Mouse (Mus musculus): ENCODE data around the gene Parn. TPM values are rescaled to one million over a fixed set of nuclear protein-coding genes. Genes with fewer than 3 reads are reported as not detected.

Gene Parn
- polyA plus RNA-seq, 1 experiment from 2014 or later: 38.7 TPM

DNA sequence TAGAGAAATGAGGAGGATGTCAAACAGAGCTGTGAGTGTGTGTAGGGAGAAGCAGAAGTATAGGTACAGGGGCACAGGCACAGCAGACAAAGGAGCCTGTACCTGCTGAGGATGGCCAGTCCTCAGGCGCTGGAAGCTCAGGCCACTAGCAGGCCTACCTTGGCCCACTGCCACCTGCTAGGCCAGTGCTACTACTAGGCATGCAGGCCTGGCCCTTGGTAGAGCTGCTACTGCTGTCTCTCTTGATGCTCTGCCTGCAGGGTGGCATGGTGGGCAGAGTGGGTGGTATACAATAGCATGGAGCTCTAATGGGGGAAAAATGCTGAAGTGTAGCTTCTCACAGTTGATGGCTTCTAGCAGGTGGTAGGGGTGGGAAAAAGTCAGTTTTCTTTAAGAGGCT lies 88.0 kb downstream of the Parn start:
- Histone ChIP-seq H3K27me3 (ENCODE audit: control insufficient read depth, insufficient read depth, low read length) (no peaks in the 10 kb centered on the region), H3K4me1 (ENCODE audit: control insufficient read depth, insufficient read depth, low read length) (no peaks in the 10 kb centered on the region), H3K27ac (ENCODE audit: low read length) (no peak overlapping the region), H3K4me3 (replicated peaks; ENCODE audit: low read length) (no peak overlapping the region), H3K9me3 (replicated peaks; ENCODE audit: control insufficient read depth, low read length) (no peaks in the 10 kb centered on the region), H3K9ac (ENCODE audit: low read length) (no peak overlapping the region), H3K4me2 (ENCODE audit: low read depth, low read length) (no peak overlapping the region), H3K36me3 (ENCODE audit: control insufficient read depth, insufficient read depth, low read length) (no peaks in the 10 kb centered on the region)
- WGBS: 72% methylated on average over 1 of the region's 1 CpGs
- ATAC-seq (ENCODE audit: insufficient read depth, low FRiP score): no peak

DNA sequence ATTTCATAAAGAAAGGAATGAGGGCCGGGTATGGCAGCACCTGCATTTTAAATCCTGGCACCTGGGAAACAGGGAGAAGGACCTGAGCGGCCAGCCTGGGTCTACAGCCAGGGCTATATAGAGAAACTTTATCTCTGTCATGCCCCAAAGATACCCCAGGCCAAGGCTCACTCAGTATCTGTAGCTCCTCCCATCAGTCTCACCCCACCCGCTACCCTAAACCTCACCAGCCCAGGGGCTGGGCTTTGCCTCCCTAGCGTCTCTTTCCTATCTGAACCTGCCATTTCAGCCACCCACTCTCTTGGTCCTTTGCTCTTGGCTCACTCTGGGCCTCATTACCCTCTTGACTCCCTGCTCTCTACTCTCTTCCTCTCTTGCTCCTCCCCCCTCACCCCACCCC lies 92.7 kb downstream of the Parn start:
- ATAC-seq (ENCODE audit: insufficient read depth, low FRiP score): no peak
- WGBS: 72% methylated on average over 4 of the region's 4 CpGs
- no peak overlapping the region for H3K4me3 ChIP-seq (replicated peaks; ENCODE audit: low read length)
- H3K27ac ChIP-seq (ENCODE audit: low read length): no peak overlapping the region
- no peaks in the 10 kb centered on the region for H3K9me3 ChIP-seq (replicated peaks; ENCODE audit: control insufficient read depth, low read length)
- no peak overlapping the region for H3K4me2 ChIP-seq (ENCODE audit: low read depth, low read length)
- H3K36me3 ChIP-seq (ENCODE audit: control insufficient read depth, insufficient read depth, low read length): no peaks in the 10 kb centered on the region
- no peak overlapping the region for H3K9ac ChIP-seq (ENCODE audit: low read length)
- H3K27me3 ChIP-seq (ENCODE audit: control insufficient read depth, insufficient read depth, low read length): no peaks in the 10 kb centered on the region
- no peaks in the 10 kb centered on the region for H3K4me1 ChIP-seq (ENCODE audit: control insufficient read depth, insufficient read depth, low read length)

DNA sequence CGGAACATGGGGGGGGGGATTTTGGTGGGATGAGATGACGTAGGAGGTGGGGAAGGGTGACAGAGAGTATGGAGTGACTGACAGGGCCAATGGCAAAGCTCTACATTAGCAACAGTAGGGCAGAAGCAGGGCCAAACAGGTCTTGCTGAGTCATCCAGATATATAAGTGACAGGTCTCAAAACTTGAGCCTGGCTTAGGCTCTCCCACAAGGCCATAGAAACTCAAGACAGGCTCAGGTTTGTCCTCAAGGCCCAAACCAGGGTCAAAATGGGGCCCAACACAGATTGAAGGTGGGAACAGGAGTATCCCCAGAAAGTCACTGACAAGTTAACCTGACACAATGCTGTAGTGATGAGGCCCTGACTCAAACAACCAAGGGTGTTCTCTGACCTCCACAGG lies 99.7 kb downstream of the Parn start:
- Histone ChIP-seq H3K9ac (ENCODE audit: low read length) (no peak overlapping the region), H3K4me1 (ENCODE audit: control insufficient read depth, insufficient read depth, low read length) (no peaks in the 10 kb centered on the region), H3K27me3 (ENCODE audit: control insufficient read depth, insufficient read depth, low read length) (no peaks in the 10 kb centered on the region), H3K36me3 (ENCODE audit: control insufficient read depth, insufficient read depth, low read length) (no peaks in the 10 kb centered on the region), H3K4me2 (ENCODE audit: low read depth, low read length) (no peak overlapping the region), H3K9me3 (replicated peaks; ENCODE audit: control insufficient read depth, low read length) (no peaks in the 10 kb centered on the region), H3K4me3 (replicated peaks; ENCODE audit: low read length) (no peak overlapping the region), H3K27ac (ENCODE audit: low read length) (no peak overlapping the region)
- 90% methylated on average over 2 of the region's 2 CpGs for WGBS
- no peak for ATAC-seq (ENCODE audit: insufficient read depth, low FRiP score)

GRCm38 (mm10) chr16:13567614-13568013 lies 100.4 kb downstream of the Parn start:
- ATAC-seq (ENCODE audit: insufficient read depth, low FRiP score): no peak
- no peak overlapping the region for H3K27ac ChIP-seq (ENCODE audit: low read length)
- no peaks in the 10 kb centered on the region for H3K27me3 ChIP-seq (ENCODE audit: control insufficient read depth, insufficient read depth, low read length)
- H3K4me3 ChIP-seq (replicated peaks; ENCODE audit: low read length): no peak overlapping the region
- no peaks in the 10 kb centered on the region for H3K4me1 ChIP-seq (ENCODE audit: control insufficient read depth, insufficient read depth, low read length)
- 77% methylated on average over 1 of the region's 1 CpGs for WGBS
- H3K4me2 ChIP-seq (ENCODE audit: low read depth, low read length): no peak overlapping the region
- no peak overlapping the region for H3K9ac ChIP-seq (ENCODE audit: low read length)
- H3K36me3 ChIP-seq (ENCODE audit: control insufficient read depth, insufficient read depth, low read length): no peaks in the 10 kb centered on the region
- H3K9me3 ChIP-seq (replicated peaks; ENCODE audit: control insufficient read depth, low read length): no peaks in the 10 kb centered on the region

- Histone ChIP-seq H3K4me2 (ENCODE audit: low read depth, low read length) (no peak overlapping the region), H3K27ac (ENCODE audit: low read length) (no peak overlapping the region), H3K9me3 (replicated peaks; ENCODE audit: control insufficient read depth, low read length) (no peaks in the 10 kb centered on the region), H3K9ac (ENCODE audit: low read length) (no peak overlapping the region), H3K4me3 (replicated peaks; ENCODE audit: low read length) (no peak overlapping the region), H3K4me1 (ENCODE audit: control insufficient read depth, insufficient read depth, low read length) (no peaks in the 10 kb centered on the region), H3K27me3 (ENCODE audit: control insufficient read depth, insufficient read depth, low read length) (no peaks in the 10 kb centered on the region), H3K36me3 (ENCODE audit: control insufficient read depth, insufficient read depth, low read length) (no peaks in the 10 kb centered on the region)
- WGBS: 73% methylated on average over 6 of the region's 6 CpGs
- ATAC-seq (ENCODE audit: insufficient read depth, low FRiP score): no peak
Measured at GRCm38 (mm10) chr16:13566351-13566750, 101.6 kb downstream of the Parn start.

DNA sequence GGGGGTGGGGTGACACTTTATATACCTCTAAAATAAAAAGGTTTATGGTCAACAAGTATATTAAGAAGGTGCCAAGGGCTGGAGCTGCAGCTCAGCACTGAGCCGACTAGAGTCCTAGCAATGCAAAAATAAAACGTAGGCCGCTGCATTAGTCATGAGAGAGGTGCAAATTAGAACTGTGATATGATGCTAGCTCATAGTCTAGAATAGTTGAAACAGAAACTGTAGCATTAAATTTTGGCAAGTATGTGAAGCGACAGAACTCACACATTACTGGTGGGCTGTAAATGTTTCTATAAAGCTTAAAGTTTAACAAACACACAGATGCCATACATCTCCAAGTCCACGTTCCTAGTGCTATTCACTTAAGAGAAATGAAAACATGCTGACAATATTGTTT lies 102.7 kb downstream of the Parn start:
- Histone ChIP-seq H3K27me3 (ENCODE audit: control insufficient read depth, insufficient read depth, low read length) (no peaks in the 10 kb centered on the region), H3K27ac (ENCODE audit: low read length) (no peak overlapping the region), H3K9me3 (replicated peaks; ENCODE audit: control insufficient read depth, low read length) (no peaks in the 10 kb centered on the region), H3K4me3 (replicated peaks; ENCODE audit: low read length) (no peak overlapping the region), H3K4me1 (ENCODE audit: control insufficient read depth, insufficient read depth, low read length) (no peaks in the 10 kb centered on the region), H3K9ac (ENCODE audit: low read length) (no peak overlapping the region), H3K36me3 (ENCODE audit: control insufficient read depth, insufficient read depth, low read length) (no peaks in the 10 kb centered on the region), H3K4me2 (ENCODE audit: low read depth, low read length) (no peak overlapping the region)
- 73% methylated on average over 5 of the region's 5 CpGs for WGBS
- ATAC-seq (ENCODE audit: insufficient read depth, low FRiP score): no peak

DNA sequence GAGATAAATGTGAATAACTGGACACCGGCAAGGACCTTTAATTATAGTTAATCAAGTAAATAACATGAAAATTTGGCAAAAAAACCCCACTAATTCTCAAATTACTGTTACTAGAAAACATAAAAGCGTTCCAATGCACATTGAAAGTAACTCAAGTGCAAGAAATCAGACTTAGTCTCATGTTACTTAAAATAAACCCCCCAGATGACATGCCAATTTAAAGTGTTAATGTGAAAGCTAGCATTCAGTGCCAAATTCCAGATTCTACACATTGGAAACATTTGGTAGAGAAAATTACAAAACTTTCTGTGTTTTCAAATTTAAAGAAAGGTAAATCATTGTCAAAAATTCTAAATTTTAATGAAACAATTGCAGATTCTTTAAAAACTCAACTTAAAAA lies 110.2 kb downstream of the Parn start:
- no peak for ATAC-seq (ENCODE audit: insufficient read depth, low FRiP score)
- Histone ChIP-seq H3K27ac (ENCODE audit: low read length) (no peak overlapping the region), H3K36me3 (ENCODE audit: control insufficient read depth, insufficient read depth, low read length) (peaks cover 7% of the 10 kb centered on the region; the same call in 1 of the 2 replicates), H3K4me3 (replicated peaks; ENCODE audit: low read length) (no peak overlapping the region), H3K9ac (ENCODE audit: low read length) (no peak overlapping the region), H3K9me3 (replicated peaks; ENCODE audit: control insufficient read depth, low read length) (no peaks in the 10 kb centered on the region), H3K4me2 (ENCODE audit: low read depth, low read length) (no peak overlapping the region), H3K4me1 (ENCODE audit: control insufficient read depth, insufficient read depth, low read length) (no peaks in the 10 kb centered on the region), H3K27me3 (ENCODE audit: control insufficient read depth, insufficient read depth, low read length) (no peaks in the 10 kb centered on the region)
- 84% methylated on average over 2 of the region's 2 CpGs for WGBS

DNA sequence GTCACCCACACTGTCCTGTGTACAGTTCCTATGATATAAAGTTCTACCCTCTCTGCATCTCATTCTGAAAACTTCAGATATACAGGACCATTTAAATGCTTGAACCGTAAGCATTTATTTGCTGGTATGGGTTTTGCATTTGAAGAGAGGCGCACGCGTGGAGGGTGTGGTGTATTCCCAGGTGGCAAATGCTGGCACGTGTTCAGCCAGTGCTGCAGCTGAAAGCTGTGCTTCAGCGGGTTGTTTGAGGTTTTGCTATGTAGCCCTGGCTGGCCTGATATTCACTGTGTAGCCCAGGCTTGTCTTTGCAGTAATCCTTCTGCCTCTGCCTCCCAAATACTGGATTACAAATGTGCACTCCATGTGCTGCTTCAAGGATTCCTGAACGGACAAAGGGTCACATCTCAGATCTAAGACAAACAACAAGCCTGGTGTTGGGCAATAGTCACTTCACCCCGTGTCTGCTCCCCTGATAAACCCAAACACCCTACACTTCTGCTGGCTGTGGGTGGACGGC lies 111.0 kb downstream of the Parn start:
- no peak for ATAC-seq (ENCODE audit: insufficient read depth, low FRiP score)
- Histone ChIP-seq H3K9me3 (replicated peaks; ENCODE audit: control insufficient read depth, low read length) (no peaks in the 10 kb centered on the region), H3K4me3 (replicated peaks; ENCODE audit: low read length) (no peak overlapping the region), H3K4me2 (ENCODE audit: low read depth, low read length) (no peak overlapping the region), H3K9ac (ENCODE audit: low read length) (no peak overlapping the region), H3K36me3 (ENCODE audit: control insufficient read depth, insufficient read depth, low read length) (peaks cover 7% of the 10 kb centered on the region; the same call in 1 of the 2 replicates), H3K27ac (ENCODE audit: low read length) (no peak overlapping the region), H3K27me3 (ENCODE audit: control insufficient read depth, insufficient read depth, low read length) (no peaks in the 10 kb centered on the region), H3K4me1 (ENCODE audit: control insufficient read depth, insufficient read depth, low read length) (no peaks in the 10 kb centered on the region)
- 77% methylated on average over 9 of the region's 9 CpGs for WGBS

DNA sequence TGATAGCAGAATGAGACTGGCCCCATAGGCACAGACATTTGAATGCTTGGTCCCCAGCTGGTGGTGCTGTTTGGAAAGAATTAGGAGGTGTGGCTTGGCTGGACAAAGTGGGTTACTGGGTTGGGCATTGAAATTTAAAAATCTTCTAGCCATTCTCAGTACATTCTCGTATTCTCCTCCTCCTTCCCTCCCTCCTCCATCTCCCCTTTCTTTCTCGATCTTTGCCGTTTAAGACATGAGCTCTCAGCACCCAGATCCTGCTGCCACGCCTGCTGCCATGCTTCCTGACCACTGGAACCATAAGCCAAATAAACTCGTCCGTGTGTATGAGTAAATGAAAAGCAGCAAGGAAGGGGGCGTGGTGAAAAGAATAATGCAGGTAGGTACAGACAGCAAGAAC lies 111.5 kb downstream of the Parn start:
- H3K27ac ChIP-seq (ENCODE audit: low read length): no peak overlapping the region
- peaks cover 7% of the 10 kb centered on the region; the same call in 1 of the 2 replicates for H3K36me3 ChIP-seq (ENCODE audit: control insufficient read depth, insufficient read depth, low read length)
- H3K4me2 ChIP-seq (ENCODE audit: low read depth, low read length): no peak overlapping the region
- no peak overlapping the region for H3K9ac ChIP-seq (ENCODE audit: low read length)
- no peaks in the 10 kb centered on the region for H3K4me1 ChIP-seq (ENCODE audit: control insufficient read depth, insufficient read depth, low read length)
- WGBS: 90% methylated on average over 7 of the region's 7 CpGs
- H3K4me3 ChIP-seq (replicated peaks; ENCODE audit: low read length): no peak overlapping the region
- ATAC-seq (ENCODE audit: insufficient read depth, low FRiP score): no peak
- no peaks in the 10 kb centered on the region for H3K9me3 ChIP-seq (replicated peaks; ENCODE audit: control insufficient read depth, low read length)
- no peaks in the 10 kb centered on the region for H3K27me3 ChIP-seq (ENCODE audit: control insufficient read depth, insufficient read depth, low read length)

DNA sequence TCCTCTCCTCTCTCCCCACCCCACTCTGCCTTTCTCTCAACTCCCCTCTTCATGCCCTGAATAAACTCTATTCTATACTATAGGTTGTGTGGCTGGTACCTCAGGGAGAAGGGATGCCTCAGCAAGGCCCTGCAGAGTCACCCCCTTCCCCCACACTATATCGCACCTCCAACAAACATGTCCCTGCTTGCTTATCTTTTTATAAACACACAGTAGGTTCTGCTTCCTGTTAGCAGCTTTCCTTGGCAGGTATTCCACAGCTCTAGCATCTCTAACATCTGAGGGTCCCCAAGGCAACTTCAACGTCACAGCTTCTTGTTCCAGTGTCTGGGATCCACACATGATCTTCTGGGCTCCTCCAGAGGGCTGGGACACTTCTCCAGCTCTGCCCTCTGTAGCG lies 117.3 kb downstream of the Parn start:
- no peak for ATAC-seq (ENCODE audit: insufficient read depth, low FRiP score)
- no peak overlapping the region for H3K4me3 ChIP-seq (replicated peaks; ENCODE audit: low read length)
- H3K4me1 ChIP-seq (ENCODE audit: control insufficient read depth, insufficient read depth, low read length): no peaks in the 10 kb centered on the region
- no peak overlapping the region for H3K27ac ChIP-seq (ENCODE audit: low read length)
- H3K9me3 ChIP-seq (replicated peaks; ENCODE audit: control insufficient read depth, low read length): peaks cover 15% of the 10 kb centered on the region
- no peaks in the 10 kb centered on the region for H3K27me3 ChIP-seq (ENCODE audit: control insufficient read depth, insufficient read depth, low read length)
- peaks cover 11% of the 10 kb centered on the region; the same call in 1 of the 2 replicates for H3K36me3 ChIP-seq (ENCODE audit: control insufficient read depth, insufficient read depth, low read length)
- 89% methylated on average over 3 of the region's 3 CpGs for WGBS
- H3K4me2 ChIP-seq (ENCODE audit: low read depth, low read length): no peak overlapping the region
- no peak overlapping the region for H3K9ac ChIP-seq (ENCODE audit: low read length)
